ENCODE assay signal across 9 mouse cellular contexts in genomic region chr10:90863881-90864598, GRCm38 (mm10).
DNase-seq lines count a peak whose midpoint lies in the region; ATAC-seq and TF ChIP-seq lines count a peak whose summit lies in the region.
"Had no signal": no experiment of that assay in that cellular context is flagged by ENCODE, and none has a peak within 500 bp of the region (broad histone marks: within the 10 kb centered on the region; RNA-seq: fewer than 3 reads in every experiment).

No protein-coding gene starts in this region.

- no peaks in the 10 kb centered on the region for H3K27me3 ChIP-seq in neural tube, embryonic 11.5 days (ENCODE audit: control insufficient read depth, insufficient read depth, low read length)
- no peaks in the 10 kb centered on the region for H3K27me3 ChIP-seq in hindbrain, postnatal 0 days (ENCODE audit: insufficient read depth, low read length)
- H3K27me3 ChIP-seq: embryonic facial prominence, embryonic 15.5 days had no signal

- WGBS in neural tube, embryonic 11.5 days = 16% methylated on average over 10 of the region's 10 CpGs
- 11% methylated on average over 10 of the region's 10 CpGs for WGBS in hindbrain, postnatal 0 days

- H3K4me1 ChIP-seq in neural tube, embryonic 11.5 days (ENCODE audit: control insufficient read depth, insufficient read depth, low read length) = 0 out of 2 replicates have a peak, but pooled peaks cover 3% of the 10 kb centered on the region
- H3K4me1 ChIP-seq in hindbrain, postnatal 0 days (ENCODE audit: insufficient read depth, low read length) = peaks cover 7% of the 10 kb centered on the region
- H3K4me1 ChIP-seq: embryonic facial prominence, embryonic 15.5 days had no signal

- H3K36me3 ChIP-seq in neural tube, embryonic 11.5 days (ENCODE audit: control insufficient read depth, insufficient read depth, low read length) = no peaks in the 10 kb centered on the region
- H3K36me3 ChIP-seq in hindbrain, postnatal 0 days (ENCODE audit: insufficient read depth, low read length) = no peaks in the 10 kb centered on the region
- H3K36me3 ChIP-seq: embryonic facial prominence, embryonic 15.5 days had no signal

- no peak overlapping the region for H3K4me3 ChIP-seq in neural tube, embryonic 11.5 days (ENCODE audit: low read depth, low read length)
- H3K4me3 ChIP-seq in hindbrain, postnatal 0 days (ENCODE audit: low read length) = no peak overlapping the region
- H3K4me3 ChIP-seq: embryonic facial prominence, embryonic 15.5 days had no signal

- no peak overlapping the region for H3K9ac ChIP-seq in neural tube, embryonic 11.5 days (ENCODE audit: low read length)
- H3K9ac ChIP-seq in hindbrain, postnatal 0 days (replicated peaks; ENCODE audit: low read length) = no peak overlapping the region
- H3K9ac ChIP-seq: embryonic facial prominence, embryonic 15.5 days had no signal

- no peak overlapping the region for H3K27ac ChIP-seq in neural tube, embryonic 11.5 days (ENCODE audit: low read depth, low read length)
- H3K27ac ChIP-seq in hindbrain, postnatal 0 days = 0 out of 2 replicates have a peak overlapping the region, but pooled peaks have one; percentile 7
- H3K27ac ChIP-seq: embryonic facial prominence, embryonic 15.5 days had no signal

- no peak for ATAC-seq in neural tube, embryonic 11.5 days (ENCODE audit: insufficient read depth, low FRiP score, low TSS enrichment)
- peak; percentile 16; the same call in 1 of the 2 replicates for ATAC-seq in hindbrain, postnatal 0 days
- no peak for ATAC-seq in megakaryocyte, adult 5-6 weeks (ENCODE audit: poor library complexity, severe bottlenecking)

- TF ChIP-seq CTCF in hindbrain, postnatal 0 days (IDR thresholded peaks at IDR 0.05; ENCODE audit: low read depth) = no peak

- DNase-seq in neural tube, embryonic 11.5 days (ENCODE audit: low spot score) = peak; percentile 36
- no peak for DNase-seq in neural tube, embryonic 10.5 days (ENCODE audit: extremely low spot score, low spot score)
- DNase-seq in cerebellum, adult 11-12 months = peak; percentile 23
- DNase-seq in hindbrain, postnatal 0 days (ENCODE audit: low spot score) = peak; percentile 41
- DNase-seq in retina, postnatal 1 day = peak; percentile 61
- no peak for DNase-seq in gastrocnemius, postnatal 10 days
- DNase-seq: lung, postnatal 10 days had no signal

- H3K4me2 ChIP-seq in neural tube, embryonic 11.5 days (ENCODE audit: low read depth) = no peak overlapping the region
- no peak overlapping the region for H3K4me2 ChIP-seq in hindbrain, postnatal 0 days (ENCODE audit: low read depth, low read length)
- H3K4me2 ChIP-seq: embryonic facial prominence, embryonic 15.5 days had no signal

- H3K9me3 ChIP-seq in neural tube, embryonic 11.5 days (ENCODE audit: control insufficient read depth, low read length) = no peaks in the 10 kb centered on the region
- H3K9me3 ChIP-seq in hindbrain, postnatal 0 days (ENCODE audit: low read length) = no peaks in the 10 kb centered on the region
- H3K9me3 ChIP-seq: embryonic facial prominence, embryonic 15.5 days had no signal

Comparison
In these comparisons a context has a peak if more than half of its experiments do, and no peak if none do; other contexts are left out.
1. DNase-seq: peak in neural tube, embryonic 11.5 days (single experiment), cerebellum, adult 11-12 months (single experiment), hindbrain, postnatal 0 days (single experiment) and retina, postnatal 1 day (single experiment); none in neural tube, embryonic 10.5 days (single experiment) and gastrocnemius, postnatal 10 days (single experiment).